Mouse (Mus musculus): ENCODE measurements around the gene Klhl33.
"Not testable (repeated sequence)": the region's sequence is repeated elsewhere in the genome, so short reads cannot be mapped to it uniquely, and the experiment has no call there.

- not testable (repeated sequence) for TF ChIP-seq CTCF (IDR thresholded peaks at IDR 0.05; ENCODE audit: low read depth); EP300 (optimal IDR thresholded peaks at IDR 0.05)
Observed at GRCm38 (mm10) chr14:50865005-50865404, 32.3 kb downstream of the Klhl33 start.

All from stomach, postnatal 0 days (tissue).